Mouse (Mus musculus) liver, embryonic 14.5 days (tissue): Measurements from ENCODE around the gene Lrmda.

Experiments
- CTCF ChIP-seq: IDR thresholded peaks from 2 replicates; pipeline ENCODE4 v1.5.1; 2016; ENCODE audit warnings: antibody characterized with exemption, low read depth, control low read depth
- EP300 ChIP-seq: IDR thresholded peaks from 2 replicates; pipeline ENCODE4 v1.6.1; 2016; ENCODE audit warnings: antibody characterized with exemption, low read depth

- TF ChIP-seq CTCF: no peak
- no peak for TF ChIP-seq EP300
Observed at GRCm38 (mm10) chr14:21983950-21984730, 35.4 kb upstream of the Lrmda start.
